Mouse (Mus musculus) midbrain, embryonic 13.5 days (tissue): ENCODE results near the gene Ptger4. TPM values are rescaled to one million over a fixed set of nuclear protein-coding genes. Genes with fewer than 3 reads are reported as not detected.
A peak's percentile ranks its signal among the peaks of the same experiment; 100 is the strongest.

Source experiments
- ATAC-seq: fragments of 200-750 bp; cut with Nextera tagmentation; 2 replicates; pipeline ENCODE4 v1.8.0; 2017; ENCODE audit warnings: mild to moderate bottlenecking, moderate TSS enrichment, moderate library complexity
- H3K27ac ChIP-seq: fragments of 300-500 bp; sonication (generic); 2 replicates; pipeline ENCODE4 v1.5.1; 2015; ENCODE audit warnings: inconsistent platforms, mild to moderate bottlenecking, moderate library complexity
- H3K27me3 ChIP-seq: fragments of 300-500 bp; sonication (generic); 2 replicates; pipeline ENCODE4 v1.6.1; 2015; ENCODE audit warnings: mild to moderate bottlenecking, inconsistent platforms
- H3K36me3 ChIP-seq: fragments of 300-500 bp; sonication (generic); 2 replicates; pipeline ENCODE4 v1.6.1; 2015; ENCODE audit warnings: mild to moderate bottlenecking, inconsistent platforms
- H3K4me1 ChIP-seq: fragments of 300-500 bp; sonication (generic); replicated peaks from 2 replicates; pipeline ENCODE4 v1.6.1; 2015; ENCODE audit warnings: inconsistent platforms
- H3K4me2 ChIP-seq: fragments of 300-500 bp; sonication (generic); replicated peaks from 2 replicates; pipeline ENCODE4 v1.6.1; 2015; ENCODE audit warnings: moderate library complexity, mild to moderate bottlenecking, inconsistent platforms
- H3K4me3 ChIP-seq: fragments of 300-500 bp; sonication (generic); replicated peaks from 2 replicates; pipeline ENCODE4 v1.5.1; 2015; ENCODE audit warnings: mild to moderate bottlenecking, inconsistent platforms
- H3K9ac ChIP-seq: fragments of 300-500 bp; sonication (generic); replicated peaks from 2 replicates; pipeline ENCODE4 v1.6.1; 2015; ENCODE audit warnings: mild to moderate bottlenecking, inconsistent platforms
- H3K9me3 ChIP-seq: fragments of 300-500 bp; sonication (generic); 2 replicates; pipeline ENCODE4 v1.6.1; 2016; ENCODE audit warnings: mild to moderate bottlenecking, inconsistent platforms
- WGBS: fragments of 180-500 bp; shearing (Covaris S2); methylation state at CpG from one replicate; pipeline ENCODE4 v1.1.7; 2015; 5-methylcytosine and 5-hydroxymethylcytosine counted together
- polyA plus RNA-seq: library from polyadenylated mRNA; unstranded; fragments of >200 nt; fragmentation: Nextera tagmentation; extraction: Ambion mirVana; gene quantifications from 2 replicates; pipeline ENCODE4 v1.2.1, GENCODE M21; 2015

The Ptger4 gene
- polyA plus RNA-seq, 1 experiment from 2014 or later, result 0.90 TPM

DNA sequence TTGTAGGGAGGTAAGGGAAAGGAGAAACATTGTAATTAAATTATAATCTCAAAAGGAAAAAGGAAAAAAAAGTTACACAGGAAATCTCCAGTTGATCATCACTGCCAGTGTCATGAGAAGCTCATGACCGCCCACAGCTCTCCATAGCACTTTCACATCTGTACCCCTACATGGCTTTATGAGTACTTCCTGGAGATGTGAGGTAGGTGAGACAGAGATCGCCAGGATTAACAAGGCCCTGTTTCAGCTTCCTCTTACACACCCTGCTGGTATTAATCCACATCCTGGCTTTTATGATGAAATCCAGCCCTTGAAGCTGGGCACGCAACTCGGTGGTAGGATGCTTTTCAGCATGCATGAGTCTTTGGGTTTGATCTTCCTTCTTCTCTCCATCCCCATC is 6.2 kb upstream of the Ptger4 start:
- ATAC-seq, result no peak
- Histone ChIP-seq H3K4me1 (no peaks in the 10 kb centered on the region), H3K9ac (no peak overlapping the region), H3K4me2 (no peak overlapping the region), H3K4me3 (no peak overlapping the region), H3K36me3 (no peaks in the 10 kb centered on the region), H3K9me3 (no peaks in the 10 kb centered on the region), H3K27me3 (peaks cover 23% of the 10 kb centered on the region), H3K27ac (no peak overlapping the region)
- WGBS, result 84% methylated on average over 4 of the region's 4 CpGs

GRCm38 (mm10) chr15:5243036-5243958 is 690 bp downstream of the Ptger4 start:
- Histone ChIP-seq H3K27me3 (peaks cover 73% of the 10 kb centered on the region), H3K9ac (no peak overlapping the region; the same call in none of the 2 replicates), H3K4me1 (peaks cover 30% of the 10 kb centered on the region), H3K9me3 (no peaks in the 10 kb centered on the region), H3K4me3 (peak overlapping the region; percentile 58), H3K36me3 (no peaks in the 10 kb centered on the region), H3K27ac (no peak overlapping the region), H3K4me2 (peak overlapping the region; percentile 91)
- 6% methylated on average over 40 of the region's 40 CpGs for WGBS
- peak; percentile 9 for ATAC-seq

GRCm38 (mm10) chr15:5242241-5243035 is 1.5 kb downstream of the Ptger4 start:
- Histone ChIP-seq H3K4me1 (peaks cover 30% of the 10 kb centered on the region), H3K4me2 (peak overlapping the region; percentile 91), H3K27ac (no peak overlapping the region), H3K9ac (peak overlapping the region; percentile 66), H3K4me3 (peak overlapping the region; percentile 58), H3K9me3 (no peaks in the 10 kb centered on the region), H3K36me3 (no peaks in the 10 kb centered on the region), H3K27me3 (peaks cover 73% of the 10 kb centered on the region)
- peak; percentile 74 for ATAC-seq
- WGBS, result 3% methylated on average over 61 of the region's 61 CpGs

GRCm38 (mm10) chr15:5241304-5242201 is 2.4 kb downstream of the Ptger4 start:
- H3K27ac ChIP-seq, result no peak overlapping the region
- H3K4me2 ChIP-seq, result peak overlapping the region; percentile 91
- no peaks in the 10 kb centered on the region for H3K9me3 ChIP-seq
- H3K4me1 ChIP-seq, result peaks cover 30% of the 10 kb centered on the region
- no peaks in the 10 kb centered on the region for H3K36me3 ChIP-seq
- peak; percentile 12; the same call in 1 of the 2 replicates for ATAC-seq
- peak overlapping the region; percentile 66; the same call in 1 of the 2 replicates for H3K9ac ChIP-seq
- peaks cover 67% of the 10 kb centered on the region for H3K27me3 ChIP-seq
- WGBS, result 21% methylated on average over 12 of the region's 12 CpGs
- H3K4me3 ChIP-seq, result peak overlapping the region; percentile 58

- H3K36me3 ChIP-seq, result no peaks in the 10 kb centered on the region
- H3K9me3 ChIP-seq, result no peaks in the 10 kb centered on the region
- no peak overlapping the region for H3K4me2 ChIP-seq
- H3K27me3 ChIP-seq, result peaks cover 55% of the 10 kb centered on the region
- H3K4me1 ChIP-seq, result peaks cover 30% of the 10 kb centered on the region
- ATAC-seq, result no peak
- H3K4me3 ChIP-seq, result no peak overlapping the region
- 85% methylated on average over 6 of the region's 6 CpGs for WGBS
- no peak overlapping the region for H3K27ac ChIP-seq
- no peak overlapping the region for H3K9ac ChIP-seq
Measured at GRCm38 (mm10) chr15:5240360-5240759, 3.6 kb downstream of the Ptger4 start.

GRCm38 (mm10) chr15:5239901-5240300 is 4.1 kb downstream of the Ptger4 start:
- no peak overlapping the region for H3K27ac ChIP-seq
- no peak overlapping the region for H3K4me3 ChIP-seq
- no peak overlapping the region for H3K4me2 ChIP-seq
- H3K4me1 ChIP-seq, result peaks cover 30% of the 10 kb centered on the region
- H3K9ac ChIP-seq, result no peak overlapping the region
- no peaks in the 10 kb centered on the region for H3K9me3 ChIP-seq
- 79% methylated on average over 6 of the region's 6 CpGs for WGBS
- peaks cover 51% of the 10 kb centered on the region for H3K27me3 ChIP-seq
- H3K36me3 ChIP-seq, result no peaks in the 10 kb centered on the region
- no peak for ATAC-seq

DNA sequence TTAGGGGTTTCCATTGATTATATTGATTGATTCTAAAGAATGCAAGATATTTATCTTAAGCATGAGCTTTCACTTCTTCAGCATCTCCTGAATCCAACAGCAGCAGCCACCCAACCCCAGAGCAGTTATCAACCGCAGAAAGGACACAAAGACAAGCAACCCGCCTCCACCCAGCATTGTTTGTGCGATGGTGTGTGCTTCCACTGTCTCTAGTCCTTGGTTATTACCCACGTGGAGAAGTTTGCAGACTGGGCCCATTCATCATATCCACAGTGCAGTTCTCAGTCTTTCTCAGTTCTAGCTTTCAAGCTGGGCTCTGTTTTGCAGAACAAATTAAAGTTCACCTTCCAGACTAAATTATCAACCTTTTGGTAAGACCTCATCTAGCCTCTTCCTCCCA is 4.6 kb downstream of the Ptger4 start:
- ATAC-seq, result no peak
- no peak overlapping the region for H3K27ac ChIP-seq
- H3K9ac ChIP-seq, result no peak overlapping the region
- no peak overlapping the region for H3K4me3 ChIP-seq
- no peaks in the 10 kb centered on the region for H3K36me3 ChIP-seq
- H3K27me3 ChIP-seq, result peaks cover 45% of the 10 kb centered on the region
- H3K4me1 ChIP-seq, result peaks cover 25% of the 10 kb centered on the region
- 77% methylated on average over 4 of the region's 4 CpGs for WGBS
- no peaks in the 10 kb centered on the region for H3K9me3 ChIP-seq
- no peak overlapping the region for H3K4me2 ChIP-seq

GRCm38 (mm10) chr15:5238553-5238952 is 5.4 kb downstream of the Ptger4 start:
- H3K27me3 ChIP-seq, result peaks cover 38% of the 10 kb centered on the region
- H3K4me2 ChIP-seq, result no peak overlapping the region
- no peaks in the 10 kb centered on the region for H3K36me3 ChIP-seq
- no peak overlapping the region for H3K4me3 ChIP-seq
- ATAC-seq, result no peak
- no peak overlapping the region for H3K9ac ChIP-seq
- H3K27ac ChIP-seq, result no peak overlapping the region
- H3K9me3 ChIP-seq, result no peaks in the 10 kb centered on the region
- peaks cover 18% of the 10 kb centered on the region for H3K4me1 ChIP-seq
- 89% methylated on average over 4 of the region's 4 CpGs for WGBS

DNA sequence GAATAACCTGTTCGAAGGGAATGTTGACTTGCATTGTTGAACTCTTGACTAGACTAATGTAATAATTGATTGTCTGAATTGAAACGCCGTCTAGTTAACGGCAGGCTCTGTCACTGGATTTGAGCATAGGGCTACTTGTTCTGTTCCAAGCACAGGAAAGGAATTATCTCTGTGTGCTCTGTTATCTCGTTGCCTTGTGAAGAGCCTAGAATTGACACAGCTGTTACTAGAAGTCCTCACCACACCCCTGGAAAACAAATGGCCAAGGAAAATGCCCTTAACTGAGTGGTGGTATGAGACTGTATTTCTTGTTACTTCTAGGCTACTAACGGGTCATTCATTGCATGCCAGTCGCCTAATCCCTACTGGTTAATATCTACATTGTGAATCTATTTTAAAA is 5.9 kb downstream of the Ptger4 start:
- no peaks in the 10 kb centered on the region for H3K36me3 ChIP-seq
- no peak overlapping the region for H3K9ac ChIP-seq
- no peak overlapping the region for H3K4me2 ChIP-seq
- 83% methylated on average over 7 of the region's 7 CpGs for WGBS
- H3K4me3 ChIP-seq, result no peak overlapping the region
- no peak for ATAC-seq
- H3K4me1 ChIP-seq, result peaks cover 14% of the 10 kb centered on the region
- H3K27me3 ChIP-seq, result peaks cover 33% of the 10 kb centered on the region
- H3K9me3 ChIP-seq, result no peaks in the 10 kb centered on the region
- H3K27ac ChIP-seq, result no peak overlapping the region

DNA sequence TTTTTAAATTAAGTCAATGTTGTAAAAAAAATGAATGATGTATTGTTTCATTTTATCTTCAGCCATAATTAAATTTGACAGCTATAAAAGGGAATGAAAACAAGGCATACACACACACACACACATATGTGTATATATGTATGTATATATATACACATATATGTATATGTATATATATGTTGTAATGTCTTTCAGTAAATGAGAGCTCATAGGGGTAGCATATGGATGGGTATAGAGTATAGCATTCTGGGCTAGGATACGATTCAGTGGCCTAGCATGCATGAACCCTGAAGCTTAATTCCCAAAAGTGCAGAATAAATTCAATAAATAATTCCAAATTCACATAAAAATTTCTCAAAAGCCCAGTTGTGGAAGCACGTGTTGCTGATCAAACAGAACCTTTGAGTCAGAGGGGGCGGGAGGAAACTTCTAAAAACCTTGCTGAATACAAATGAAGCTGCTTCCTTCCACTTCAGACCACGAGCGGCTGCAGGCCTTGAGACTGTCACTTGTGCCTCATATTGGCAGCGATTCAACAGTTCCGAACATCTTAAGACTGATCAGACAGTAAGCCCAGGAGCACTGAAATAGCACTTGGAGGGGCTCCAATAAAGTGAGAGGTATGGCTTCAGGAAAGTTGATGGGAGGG is 6.9 kb downstream of the Ptger4 start:
- no peak overlapping the region for H3K4me3 ChIP-seq
- WGBS, result 64% methylated on average over 7 of the region's 7 CpGs
- H3K4me1 ChIP-seq, result peaks cover 4% of the 10 kb centered on the region; the same call in 1 of the 2 replicates
- no peaks in the 10 kb centered on the region for H3K9me3 ChIP-seq
- no peak overlapping the region for H3K9ac ChIP-seq
- H3K4me2 ChIP-seq, result no peak overlapping the region
- H3K27me3 ChIP-seq, result peaks cover 24% of the 10 kb centered on the region
- peak; percentile 46; the same call in 1 of the 2 replicates for ATAC-seq
- no peak overlapping the region for H3K27ac ChIP-seq
- H3K36me3 ChIP-seq, result no peaks in the 10 kb centered on the region

DNA sequence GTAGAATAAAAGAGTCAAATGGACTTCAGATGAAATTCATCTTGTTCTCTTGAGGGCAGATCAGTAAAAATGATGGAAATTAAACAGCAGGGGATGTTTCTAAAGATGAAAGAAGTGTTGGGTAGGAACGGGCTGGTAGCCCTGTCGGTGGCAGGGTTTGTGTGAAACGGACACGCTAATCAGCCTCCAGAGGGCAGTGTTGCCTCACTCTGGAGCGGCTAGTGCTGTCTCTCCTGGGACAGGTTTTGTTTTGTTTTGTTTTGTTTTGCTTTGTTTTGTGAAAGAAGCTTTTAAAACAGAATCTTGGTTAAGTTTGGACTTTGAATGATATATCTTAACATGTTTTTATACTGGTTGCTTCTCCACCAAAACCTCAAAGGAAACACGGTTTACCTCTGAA is 7.4 kb downstream of the Ptger4 start:
- Histone ChIP-seq H3K27ac (no peak overlapping the region), H3K36me3 (no peaks in the 10 kb centered on the region), H3K4me2 (no peak overlapping the region), H3K9me3 (no peaks in the 10 kb centered on the region), H3K4me1 (no peaks in the 10 kb centered on the region), H3K9ac (no peak overlapping the region), H3K4me3 (no peak overlapping the region), H3K27me3 (peaks cover 18% of the 10 kb centered on the region)
- WGBS, result 16% methylated on average over 6 of the region's 6 CpGs
- ATAC-seq, result peak; percentile 81; the same call in 1 of the 2 replicates
